Mouse (Mus musculus) embryonic facial prominence, embryonic 15.5 days (tissue): Measurements from ENCODE around the gene Pms2. TPM values are rescaled to one million over a fixed set of nuclear protein-coding genes. Genes with fewer than 3 reads are reported as not detected.

Experiments used
- ATAC-seq: fragments of 200-750 bp; cut with Nextera tagmentation; 2 replicates; pipeline ENCODE4 v1.8.0; 2017; ENCODE audit warnings: low read depth, moderate TSS enrichment; ENCODE audit not compliant: insufficient number of reproducible peaks, low FRiP score, low TSS enrichment
- H3K27ac ChIP-seq: fragments of 300-500 bp; sonication (generic); replicated peaks from 2 replicates; pipeline ENCODE4 v1.5.1; 2015; ENCODE audit warnings: mild to moderate bottlenecking, inconsistent platforms
- H3K27me3 ChIP-seq: fragments of 300-500 bp; sonication (generic); 2 replicates; pipeline ENCODE4 v1.6.1; 2015; ENCODE audit warnings: inconsistent platforms
- H3K36me3 ChIP-seq: fragments of 300-500 bp; sonication (generic); 2 replicates; pipeline ENCODE4 v1.6.1; 2015; ENCODE audit warnings: mild to moderate bottlenecking, inconsistent platforms
- H3K4me1 ChIP-seq: fragments of 300-500 bp; sonication (generic); 2 replicates; pipeline ENCODE4 v1.6.1; 2015; ENCODE audit warnings: inconsistent platforms
- H3K4me2 ChIP-seq: fragments of 300-500 bp; sonication (generic); replicated peaks from 2 replicates; pipeline ENCODE4 v1.6.1; 2015; ENCODE audit warnings: mild to moderate bottlenecking, inconsistent platforms
- H3K4me3 ChIP-seq: fragments of 300-500 bp; sonication (generic); replicated peaks from 2 replicates; pipeline ENCODE4 v1.5.1; 2015; ENCODE audit warnings: mild to moderate bottlenecking, inconsistent platforms
- H3K9ac ChIP-seq: fragments of 300-500 bp; sonication (generic); 2 replicates; pipeline ENCODE4 v1.6.1; 2015; ENCODE audit warnings: inconsistent platforms
- H3K9me3 ChIP-seq: fragments of 300-500 bp; sonication (generic); replicated peaks from 2 replicates; pipeline ENCODE4 v1.6.1; 2016; ENCODE audit warnings: inconsistent platforms
- WGBS: fragments of 180-500 bp; shearing (Covaris S2); methylation state at CpG from one replicate; pipeline ENCODE4 v1.1.7; 2015; 5-methylcytosine and 5-hydroxymethylcytosine counted together
- polyA plus RNA-seq: library from polyadenylated mRNA; unstranded; fragments of >200 nt; fragmentation: Nextera tagmentation; extraction: Ambion mirVana; gene quantifications from 2 replicates; pipeline ENCODE4 v1.2.1, GENCODE M21; 2015

Pms2 gene
- polyA plus RNA-seq, 1 experiment from 2014 or later: 27.1 TPM

DNA sequence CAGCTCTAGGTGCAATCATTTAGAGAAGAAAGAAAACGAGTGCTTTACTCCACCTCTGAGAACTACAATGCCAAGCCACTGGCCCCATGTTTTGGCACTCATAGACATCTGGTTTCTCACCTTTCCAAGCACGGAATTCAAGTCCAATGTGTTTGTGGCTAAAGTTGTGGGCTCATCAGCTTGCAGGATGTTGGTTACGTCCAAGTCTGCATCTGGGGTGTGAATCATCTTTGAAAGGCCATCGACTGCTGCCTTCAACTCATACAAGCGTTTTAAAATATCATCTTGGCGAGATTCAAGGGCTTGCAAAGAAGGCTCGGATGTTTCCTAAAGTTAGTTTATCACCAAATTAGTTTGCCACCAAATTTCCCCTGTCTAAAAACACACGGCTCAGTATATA, 3.3 kb upstream of the Pms2 start:
- ATAC-seq: no peak
- peaks cover 46% of the 10 kb centered on the region for H3K36me3 ChIP-seq
- WGBS: 84% methylated on average over 8 of the region's 8 CpGs

DNA sequence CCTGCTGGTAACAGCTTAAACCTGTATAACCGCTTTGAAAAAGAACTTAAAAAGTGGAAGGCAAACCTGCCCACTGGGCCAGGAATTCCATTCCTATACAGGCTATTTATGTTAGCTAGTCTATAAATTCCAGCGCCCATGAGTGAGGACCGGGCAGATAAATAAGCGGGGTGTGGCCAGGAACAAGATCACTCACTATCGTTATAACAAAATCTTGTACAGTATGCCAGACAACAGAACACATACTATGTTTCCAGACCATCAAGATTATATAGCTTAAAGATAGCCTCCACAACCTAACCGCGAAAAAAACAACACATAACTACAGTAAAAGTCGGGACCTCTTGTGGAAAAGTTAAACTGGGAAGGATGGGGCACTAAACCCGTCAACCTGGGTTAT, 838 bp upstream of the Pms2 start:
- Histone ChIP-seq H3K27ac (peak overlapping the region; percentile 80), H3K27me3 (no peaks in the 10 kb centered on the region), H3K9me3 (no peaks in the 10 kb centered on the region), H3K4me1 (peaks cover 21% of the 10 kb centered on the region), H3K36me3 (peaks cover 21% of the 10 kb centered on the region), H3K4me2 (peak overlapping the region; percentile 71), H3K4me3 (peak overlapping the region; percentile 75), H3K9ac (peak overlapping the region; percentile 47)
- ATAC-seq: peak; percentile 1; the same call in 1 of the 2 replicates
- 4% methylated on average over 9 of the region's 9 CpGs for WGBS

More for the DNA sequence above, 3.3 kb upstream of the Pms2 start:
- no peak overlapping the region for H3K9ac ChIP-seq
- no peak overlapping the region for H3K27ac ChIP-seq
- no peaks in the 10 kb centered on the region for H3K27me3 ChIP-seq
- H3K4me2 ChIP-seq: no peak overlapping the region
- H3K9me3 ChIP-seq: no peaks in the 10 kb centered on the region
- H3K4me1 ChIP-seq: peaks cover 21% of the 10 kb centered on the region
- H3K4me3 ChIP-seq: no peak overlapping the region

GRCm38 (mm10) chr5:143916221-143916620, 6.5 kb downstream of the Pms2 start:
- H3K27ac ChIP-seq: no peak overlapping the region
- H3K4me2 ChIP-seq: no peak overlapping the region
- WGBS: 89% methylated on average over 9 of the region's 9 CpGs
- no peak overlapping the region for H3K9ac ChIP-seq
- no peak for ATAC-seq
- peaks cover 44% of the 10 kb centered on the region for H3K36me3 ChIP-seq
- no peaks in the 10 kb centered on the region for H3K4me1 ChIP-seq
- H3K9me3 ChIP-seq: no peaks in the 10 kb centered on the region
- no peaks in the 10 kb centered on the region for H3K27me3 ChIP-seq
- H3K4me3 ChIP-seq: no peak overlapping the region

DNA sequence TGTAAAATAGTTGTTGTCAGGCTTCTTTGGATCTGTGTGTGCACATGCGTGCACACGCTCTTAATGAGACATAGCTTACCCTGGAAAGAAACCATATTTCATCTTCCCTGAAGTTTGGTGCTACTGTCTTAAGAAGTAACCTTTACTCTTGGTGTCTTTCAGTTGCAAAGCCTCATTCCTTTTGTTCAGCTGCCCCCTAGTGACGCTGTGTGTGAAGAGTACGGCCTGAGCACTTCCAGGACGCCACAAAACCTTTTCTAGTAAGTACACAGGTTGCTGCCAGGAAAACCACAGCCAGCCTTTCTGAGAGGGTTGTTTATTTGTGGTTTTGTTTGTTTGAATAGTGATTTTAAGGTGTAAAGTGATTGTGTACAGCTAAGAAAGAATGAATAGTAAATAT, 7.7 kb downstream of the Pms2 start:
- no peaks in the 10 kb centered on the region for H3K9me3 ChIP-seq

DNA sequence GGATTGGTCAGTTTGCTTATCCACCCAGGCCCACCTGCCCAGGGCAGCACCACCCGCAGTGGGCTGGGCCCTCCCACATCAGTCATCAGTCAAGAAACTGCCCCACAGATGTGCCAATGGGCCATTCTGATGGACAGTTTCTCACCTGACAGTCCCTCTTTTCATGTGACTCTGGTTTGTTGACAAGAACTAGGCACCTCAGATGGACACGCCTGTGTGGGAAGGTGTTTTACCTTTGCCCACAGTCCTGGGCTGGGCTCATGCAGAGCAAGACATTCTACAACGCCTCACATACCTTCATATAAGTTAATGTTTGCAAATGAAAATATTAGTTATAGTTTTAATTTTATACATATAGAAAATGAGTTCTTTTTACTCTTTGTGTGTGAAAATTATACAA, 8.4 kb downstream of the Pms2 start:
- Histone ChIP-seq H3K27ac (no peak overlapping the region), H3K27me3 (no peaks in the 10 kb centered on the region), H3K36me3 (peaks cover 56% of the 10 kb centered on the region), H3K4me3 (no peak overlapping the region), H3K4me2 (no peak overlapping the region), H3K9me3 (no peaks in the 10 kb centered on the region), H3K9ac (no peak overlapping the region), H3K4me1 (no peaks in the 10 kb centered on the region)
- no peak for ATAC-seq
- WGBS: 91% methylated on average over 3 of the region's 3 CpGs

More for the DNA sequence above, 7.7 kb downstream of the Pms2 start:
- 47% methylated on average over 5 of the region's 5 CpGs for WGBS
- H3K27me3 ChIP-seq: no peaks in the 10 kb centered on the region
- H3K9ac ChIP-seq: no peak overlapping the region
- no peak overlapping the region for H3K27ac ChIP-seq
- H3K4me2 ChIP-seq: no peak overlapping the region
- no peak; the same call in 1 of the 2 replicates for ATAC-seq
- no peak overlapping the region for H3K4me3 ChIP-seq
- H3K4me1 ChIP-seq: no peaks in the 10 kb centered on the region
- peaks cover 53% of the 10 kb centered on the region for H3K36me3 ChIP-seq

DNA sequence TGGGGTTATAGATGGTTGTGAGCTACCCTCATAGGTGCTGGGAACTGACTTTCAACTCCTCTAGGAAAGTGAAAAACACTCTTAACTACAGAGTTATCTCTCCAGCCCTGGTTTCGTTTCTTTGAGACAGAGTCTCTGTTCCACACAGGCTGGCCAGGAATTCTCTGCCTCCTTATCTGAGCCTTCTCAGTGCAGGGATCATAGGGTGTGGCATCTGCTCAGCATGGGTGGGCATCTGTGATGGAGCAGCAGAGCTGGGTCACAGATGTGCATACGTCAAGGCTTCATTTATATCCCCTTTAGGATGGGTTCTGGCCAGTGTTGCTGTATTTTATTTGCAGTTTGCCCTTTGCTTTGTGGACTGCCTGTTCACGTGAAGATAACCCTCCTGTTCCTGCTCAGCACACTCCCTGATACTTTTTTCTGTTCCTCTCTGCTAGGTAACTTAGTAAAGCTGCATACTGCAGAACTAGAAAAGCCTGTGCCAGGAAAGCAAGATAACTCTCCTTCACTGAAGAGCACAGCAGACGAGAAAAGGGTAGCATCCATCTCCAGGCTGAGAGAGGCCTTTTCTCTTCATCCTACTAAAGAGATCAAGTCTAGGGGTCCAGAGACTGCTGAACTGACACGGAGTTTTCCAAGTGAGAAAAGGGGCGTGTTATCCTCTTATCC, 15.2 kb downstream of the Pms2 start:
- ATAC-seq: no peak
- no peaks in the 10 kb centered on the region for H3K27me3 ChIP-seq
- 88% methylated on average over 6 of the region's 6 CpGs for WGBS
- no peaks in the 10 kb centered on the region for H3K9me3 ChIP-seq
- no peaks in the 10 kb centered on the region for H3K4me1 ChIP-seq
- no peak overlapping the region for H3K27ac ChIP-seq
- no peak overlapping the region for H3K4me3 ChIP-seq
- no peak overlapping the region for H3K4me2 ChIP-seq
- H3K9ac ChIP-seq: no peak overlapping the region
- H3K36me3 ChIP-seq: peaks cover 77% of the 10 kb centered on the region

DNA sequence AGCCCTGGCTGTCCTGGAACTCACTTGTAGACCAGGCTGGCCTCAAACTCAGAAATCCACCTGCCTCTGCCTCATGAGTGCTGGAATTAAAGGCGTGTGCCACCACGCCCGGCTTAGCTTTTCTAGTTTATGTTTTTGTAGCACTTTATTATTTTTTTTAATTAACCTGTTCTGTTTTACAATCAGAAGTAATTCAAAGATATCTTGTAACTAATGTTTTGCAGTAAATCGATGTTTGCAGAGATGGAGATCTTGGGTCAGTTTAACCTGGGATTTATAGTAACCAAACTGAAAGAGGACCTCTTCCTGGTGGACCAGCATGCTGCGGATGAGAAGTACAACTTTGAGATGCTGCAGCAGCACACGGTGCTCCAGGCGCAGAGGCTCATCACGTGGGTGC, 18.1 kb downstream of the Pms2 start, which contains the start of gene Gm42421:
TSS of gene Gm42421 (plus strand) at position 301 of the 400 bp plus-strand sequence.
- Histone ChIP-seq H3K36me3 (peaks cover 82% of the 10 kb centered on the region), H3K4me2 (no peak within 1 kb of the TSS), H3K4me1 (no peaks in the 10 kb centered on the region), H3K4me3 (no peak within 1 kb of the TSS), H3K9ac (no peak within 1 kb of the TSS), H3K27me3 (no peaks in the 10 kb centered on the region), H3K27ac (no peak within 1 kb of the TSS), H3K9me3 (no peaks in the 10 kb centered on the region)
- 96% methylated on average over 8 of the region's 8 CpGs for whole genome bisulfite sequencing
- no peak for ATAC-seq

GRCm38 (mm10) chr5:143929291-143929690, 19.5 kb downstream of the Pms2 start:
- Histone ChIP-seq H3K4me3 (no peak overlapping the region), H3K9ac (no peak overlapping the region), H3K4me1 (no peaks in the 10 kb centered on the region), H3K4me2 (no peak overlapping the region), H3K9me3 (no peaks in the 10 kb centered on the region), H3K27ac (no peak overlapping the region), H3K36me3 (peaks cover 72% of the 10 kb centered on the region), H3K27me3 (no peaks in the 10 kb centered on the region)
- 89% methylated on average over 4 of the region's 4 CpGs for WGBS
- no peak for ATAC-seq

GRCm38 (mm10) chr5:143930656-143931055, 20.9 kb downstream of the Pms2 start:
- Histone ChIP-seq H3K4me3 (no peak overlapping the region), H3K27me3 (no peaks in the 10 kb centered on the region), H3K4me1 (no peaks in the 10 kb centered on the region), H3K9me3 (no peaks in the 10 kb centered on the region), H3K36me3 (peaks cover 59% of the 10 kb centered on the region), H3K27ac (no peak overlapping the region), H3K4me2 (no peak overlapping the region), H3K9ac (no peak overlapping the region)
- WGBS: 88% methylated on average over 12 of the region's 12 CpGs
- ATAC-seq: no peak

DNA sequence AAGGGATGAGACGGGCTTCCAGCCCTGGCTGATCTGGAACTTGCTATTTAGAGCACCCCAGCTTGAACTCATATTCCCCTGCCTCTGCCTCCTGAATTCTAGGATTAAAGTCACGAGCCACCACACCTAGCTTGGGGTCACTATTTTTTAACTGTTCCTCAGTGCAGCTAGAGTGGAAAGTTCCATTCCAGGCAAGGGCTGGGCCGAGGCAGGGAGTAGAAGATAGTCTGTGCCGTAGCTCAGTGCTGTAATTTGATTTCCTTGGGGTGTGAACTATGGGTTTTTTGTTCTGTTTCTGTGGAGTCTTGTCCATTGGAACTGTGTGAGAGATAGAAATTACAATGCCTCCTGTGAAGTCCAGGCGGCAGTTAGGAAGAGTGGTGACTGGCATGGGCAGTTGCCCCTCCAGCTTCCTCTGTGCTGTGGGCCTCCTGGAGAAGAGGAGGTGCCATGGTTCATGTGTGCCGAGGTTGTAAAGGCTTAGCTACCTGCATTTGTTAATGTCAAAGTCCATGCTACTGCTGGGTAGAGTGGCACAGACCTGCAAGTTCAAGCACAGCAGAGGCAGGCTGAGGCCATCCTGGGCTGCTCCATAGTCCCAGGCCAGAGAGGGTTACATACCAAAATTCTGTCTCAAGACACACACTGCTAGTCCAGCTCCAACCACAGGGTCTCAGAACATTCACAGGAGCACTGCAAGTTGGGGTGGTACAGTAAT, 22.3 kb downstream of the Pms2 start:
- H3K9ac ChIP-seq: no peak overlapping the region
- H3K27ac ChIP-seq: no peak overlapping the region
- H3K36me3 ChIP-seq: peaks cover 46% of the 10 kb centered on the region
- H3K9me3 ChIP-seq: no peaks in the 10 kb centered on the region
- H3K27me3 ChIP-seq: no peaks in the 10 kb centered on the region
- no peaks in the 10 kb centered on the region for H3K4me1 ChIP-seq
- no peak for ATAC-seq
- H3K4me2 ChIP-seq: no peak overlapping the region
- 87% methylated on average over 6 of the region's 6 CpGs for WGBS
- H3K4me3 ChIP-seq: no peak overlapping the region

GRCm38 (mm10) chr5:143932831-143933230, 23.1 kb downstream of the Pms2 start, which contains the start of gene Rsph10b:
Gene Rsph10b, plus strand, starts transcription at chr5:143933035.
- ATAC-seq: no peak
- 24% methylated on average over 8 of the region's 8 CpGs for WGBS
- Histone ChIP-seq H3K27me3 (no peaks in the 10 kb centered on the region), H3K4me1 (no peaks in the 10 kb centered on the region), H3K4me2 (no peak within 1 kb of the TSS), H3K4me3 (no peak within 1 kb of the TSS), H3K27ac (no peak within 1 kb of the TSS), H3K9ac (no peak within 1 kb of the TSS), H3K9me3 (no peaks in the 10 kb centered on the region), H3K36me3 (peaks cover 40% of the 10 kb centered on the region)
